Mouse (Mus musculus) heart, adult 2 months (tissue): ENCODE measurements around the gene Sectm1a.

ENCODE experiments used
- CTCF ChIP-seq: fragments of 200-600 bp; IDR thresholded peaks from 2 replicates; pipeline ENCODE4 v1.8.1; 2022; ENCODE audit warnings: antibody characterized with exemption, mild to moderate bottlenecking, moderate library complexity
- POLR2A ChIP-seq: fragments of 200-500 bp; IDR thresholded peaks from 2 replicates; pipeline ENCODE4 v1.6.1; 2011; ENCODE audit warnings: mild to moderate bottlenecking, low read depth, low read length, control low read depth; ENCODE audit not compliant: insufficient read depth

- TF ChIP-seq POLR2A (no peak), CTCF (no peak)
Measured at GRCm38 (mm10) chr11:121051793-121052192, 29.2 kb downstream of the Sectm1a start.
